Mouse (Mus musculus) erythroblast, embryonic 14.5 days (primary cell): ENCODE data around the gene Tmc1.

Source experiments
- GATA1 ChIP-seq: IDR thresholded peaks from 2 replicates; pipeline ENCODE4 v1.6.1; 2012; ENCODE audit warnings: low read length, inconsistent platforms, mixed read lengths
- TAL1 ChIP-seq: IDR thresholded peaks from 3 replicates; pipeline ENCODE4 v1.6.1; 2012; ENCODE audit warnings: low read length, inconsistent platforms, mixed read lengths

DNA sequence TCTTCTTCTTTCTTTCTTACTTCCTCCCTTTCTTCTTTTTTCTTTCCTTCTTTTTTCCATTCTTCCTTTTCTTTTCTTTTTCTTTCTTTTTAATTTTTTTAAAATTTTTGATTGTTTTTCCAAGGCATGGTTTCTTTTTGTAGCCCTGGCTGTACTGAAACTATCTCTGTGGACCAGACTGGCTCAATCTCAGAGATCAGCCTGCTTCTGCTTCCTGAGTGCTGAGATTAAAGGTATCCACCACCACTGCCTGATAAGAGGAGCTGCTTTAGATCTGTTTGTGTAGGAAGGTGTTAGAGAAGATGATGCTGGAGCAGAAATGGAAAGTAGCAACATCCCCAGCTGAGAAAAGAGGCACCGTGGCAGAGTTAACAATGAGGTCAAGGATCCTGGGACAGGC lies 93.7 kb downstream of the Tmc1 start:
- TF ChIP-seq GATA1 (no peak), TAL1 (no peak)
